Mouse (Mus musculus): ENCODE data around the gene Itpk1.

Gene Itpk1

GRCm38 (mm10) chr12:102713153-102713865 lies 8.6 kb upstream of the Itpk1 start:
- no peak for DNase-seq (ENCODE audit: low spot score in 2 of 2)

GRCm38 (mm10) chr12:102710851-102711375 lies 6.2 kb upstream of the Itpk1 start:
- DNase-seq (ENCODE audit: low spot score in 2 of 2): no peak

- no peak for DNase-seq (ENCODE audit: low spot score in 2 of 2)
Measured at GRCm38 (mm10) chr12:102709896-102710295, 5.2 kb upstream of the Itpk1 start.

GRCm38 (mm10) chr12:102708220-102708619 lies 3.5 kb upstream of the Itpk1 start:
- no peak for DNase-seq (ENCODE audit: low spot score in 2 of 2)

- DNase-seq (ENCODE audit: low spot score in 2 of 2): no peak
Measured at GRCm38 (mm10) chr12:102706833-102707463, 2.2 kb upstream of the Itpk1 start.

- DNase-seq (ENCODE audit: low spot score in 2 of 2): no peak
Measured at GRCm38 (mm10) chr12:102705906-102706640, 1.3 kb upstream of the Itpk1 start.

GRCm38 (mm10) chr12:102705216-102705871 lies 614 bp upstream of the Itpk1 start:
- peak; percentile 84 to 89 for DNase-seq (ENCODE audit: low spot score in 2 of 2)

GRCm38 (mm10) chr12:102703921-102704408 lies 765 bp downstream of the Itpk1 start:
- peak in 1 of 2 experiments; percentile 20 for DNase-seq (ENCODE audit: low spot score in 2 of 2)

GRCm38 (mm10) chr12:102703441-102703840 lies 1.3 kb downstream of the Itpk1 start:
- peak in 1 of 2 experiments; percentile 21 for DNase-seq (ENCODE audit: low spot score in 2 of 2)

- peak in 1 of 2 experiments; percentile 20 for DNase-seq (ENCODE audit: low spot score in 2 of 2)
Measured at GRCm38 (mm10) chr12:102703111-102703412, 1.7 kb downstream of the Itpk1 start.

- DNase-seq (ENCODE audit: low spot score in 2 of 2): peak in 1 of 2 experiments; percentile 73
Measured at GRCm38 (mm10) chr12:102702356-102703110, 2.2 kb downstream of the Itpk1 start.

- no peak for DNase-seq (ENCODE audit: low spot score in 2 of 2)
Measured at GRCm38 (mm10) chr12:102701691-102702207, 3.0 kb downstream of the Itpk1 start.

GRCm38 (mm10) chr12:102700453-102700852 lies 4.3 kb downstream of the Itpk1 start:
- no peak for DNase-seq (ENCODE audit: low spot score in 2 of 2)

- DNase-seq (ENCODE audit: low spot score in 2 of 2): no peak
Measured at GRCm38 (mm10) chr12:102699156-102699555, 5.6 kb downstream of the Itpk1 start.

- DNase-seq (ENCODE audit: low spot score in 2 of 2): no peak
Measured at GRCm38 (mm10) chr12:102698089-102698684, 6.5 kb downstream of the Itpk1 start.

GRCm38 (mm10) chr12:102697381-102697780 lies 7.3 kb downstream of the Itpk1 start:
- no peak for DNase-seq (ENCODE audit: low spot score in 2 of 2)

GRCm38 (mm10) chr12:102696635-102697354 lies 7.9 kb downstream of the Itpk1 start:
- DNase-seq (ENCODE audit: low spot score in 2 of 2): no peak

- DNase-seq (ENCODE audit: low spot score in 2 of 2): peak; percentile 62 to 72
Measured at GRCm38 (mm10) chr12:102695369-102696239, 9.1 kb downstream of the Itpk1 start.

- no peak for DNase-seq (ENCODE audit: low spot score in 2 of 2)
Measured at GRCm38 (mm10) chr12:102691761-102692160, 13.0 kb downstream of the Itpk1 start.

Measured in frontal cortex, postnatal 10 days (tissue).